Mouse (Mus musculus): Measurements from ENCODE around the gene Mpnd.

The Mpnd gene

DNA sequence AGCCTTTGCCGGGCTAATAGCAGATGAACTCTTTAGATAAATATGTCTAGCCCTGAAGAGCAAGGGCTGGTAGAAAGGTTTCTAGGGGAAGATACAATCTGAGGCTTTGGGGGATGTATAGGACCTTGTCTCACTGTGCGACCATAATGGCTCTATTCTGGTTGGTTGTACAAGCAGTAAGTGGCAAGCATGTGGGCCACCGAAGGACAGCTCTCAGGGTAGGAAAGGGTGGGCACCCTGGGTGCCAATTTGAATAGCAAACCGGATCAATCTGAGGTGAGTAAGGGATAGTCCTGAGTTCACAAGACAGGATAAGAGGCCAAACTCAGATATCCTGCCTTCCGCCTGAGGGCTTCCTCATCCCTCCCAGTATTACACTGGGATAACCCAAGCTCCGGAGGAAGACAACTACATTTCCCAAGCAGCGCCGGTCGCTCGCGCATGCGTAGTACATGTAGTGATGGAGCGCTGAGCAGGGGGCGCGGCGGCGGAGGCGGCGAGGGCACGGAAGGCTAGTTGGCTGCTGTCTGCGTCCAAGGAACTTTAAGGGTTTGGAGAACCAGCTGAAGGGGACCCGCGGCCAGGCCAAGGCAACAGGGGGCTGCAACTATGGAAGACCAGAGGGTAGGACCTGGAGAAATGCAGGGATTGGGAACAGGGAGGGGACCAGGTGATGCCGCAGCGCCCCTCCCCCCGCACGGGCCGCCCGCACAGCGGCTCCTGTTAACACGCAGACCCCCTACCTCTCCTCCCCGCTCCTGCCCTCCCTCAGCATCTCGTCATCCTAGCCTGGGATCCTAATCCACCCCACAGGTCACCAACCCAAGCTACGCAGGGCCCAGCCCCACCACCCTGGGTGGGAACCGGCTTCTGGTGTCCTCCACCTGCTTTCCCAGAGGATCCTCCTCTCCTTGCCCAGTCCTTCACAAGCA, 19.2 kb upstream of the Mpnd start, which contains the start of gene Fsd1:
Fsd1 (plus strand) TSS at position 480 of the 932 bp plus-strand sequence.
- DNase-seq (ENCODE audit: low spot score in 2 of 2), result no peak

DNA sequence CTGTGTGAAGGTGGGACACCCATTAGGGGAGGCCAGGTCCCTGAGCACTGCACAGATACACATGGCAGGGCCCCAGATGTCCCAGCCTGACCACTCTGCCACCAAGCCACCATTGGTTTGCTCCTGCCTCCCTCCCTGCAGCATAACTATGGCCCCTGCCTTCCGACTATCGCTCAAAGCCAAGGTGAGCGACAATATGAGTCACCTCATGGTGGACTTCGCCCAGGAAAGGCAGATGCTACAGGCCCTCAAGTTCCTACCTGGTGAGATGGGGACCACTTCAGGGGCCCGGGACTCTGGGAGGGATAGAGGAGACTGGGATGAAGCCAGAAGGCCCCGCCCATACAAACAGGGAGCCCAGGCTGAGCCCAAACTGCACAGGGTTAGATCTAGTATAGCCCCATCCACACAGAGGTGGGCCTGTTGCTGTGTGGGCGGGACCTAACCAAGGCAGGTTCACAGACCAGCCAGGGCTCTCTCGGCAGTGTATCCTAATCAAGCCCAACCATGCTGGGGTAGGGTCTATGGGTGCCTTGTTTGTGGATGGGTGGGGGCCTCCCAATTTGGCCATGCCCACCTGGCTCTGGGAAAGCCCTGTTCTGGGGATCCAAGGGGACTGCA, 15.1 kb upstream of the Mpnd start:
- DNase-seq (ENCODE audit: low spot score in 2 of 2), result no peak

DNA sequence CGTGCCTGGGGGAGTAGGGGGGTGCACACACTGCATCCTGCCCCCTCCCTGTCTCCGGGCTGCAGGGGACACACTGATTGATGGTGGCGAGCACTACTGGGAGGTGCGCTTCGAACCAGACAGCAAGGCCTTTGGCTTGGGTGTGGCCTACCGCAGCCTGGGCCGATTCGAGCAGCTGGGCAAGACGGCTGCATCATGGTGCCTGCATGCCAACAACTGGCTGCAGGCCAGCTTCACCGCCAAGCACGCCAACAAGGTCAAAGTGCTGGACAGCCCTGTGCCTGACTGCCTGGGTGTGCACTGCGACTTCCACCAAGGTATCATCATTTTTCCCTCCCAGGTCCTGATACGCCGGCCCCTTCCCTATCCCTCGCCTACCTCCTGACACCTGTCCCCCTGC, 9.5 kb upstream of the Mpnd start:
- DNase-seq (ENCODE audit: low spot score in 2 of 2), result no peak

DNA sequence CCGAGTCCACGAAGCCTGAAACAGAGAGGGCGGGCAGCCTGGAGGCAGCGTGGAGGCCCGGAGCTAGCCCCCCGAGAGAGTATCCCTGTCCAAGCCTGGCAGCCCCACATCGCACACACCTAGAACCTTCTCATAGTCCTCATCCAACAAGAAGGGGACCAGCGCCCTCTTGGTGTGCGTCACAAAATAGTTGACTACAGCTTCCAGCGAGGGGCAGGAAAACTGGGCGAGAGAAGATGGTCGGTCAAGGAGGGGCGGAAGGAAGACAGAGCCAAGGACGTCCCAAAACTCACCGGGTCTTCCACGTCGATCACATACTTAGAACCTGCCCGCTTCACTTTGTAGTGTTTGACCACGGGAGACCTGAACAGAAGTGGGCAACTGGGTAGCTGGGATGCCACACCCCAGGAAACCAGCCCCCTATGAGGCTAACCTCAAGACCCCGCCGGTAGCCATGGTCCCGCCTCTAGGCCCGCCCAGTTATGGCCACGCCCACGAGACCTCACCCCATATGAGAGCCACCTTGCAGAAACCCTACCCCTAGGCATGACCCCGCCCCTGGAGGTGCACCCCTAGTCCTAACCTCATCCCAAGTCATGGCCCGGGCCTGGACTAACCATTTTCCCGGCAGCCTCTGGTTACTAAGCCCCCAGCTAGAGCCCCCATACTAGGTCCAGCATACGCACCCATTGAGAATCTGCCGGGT, 5.6 kb upstream of the Mpnd start:
- DNase-seq (ENCODE audit: low spot score in 2 of 2), result no peak

DNA sequence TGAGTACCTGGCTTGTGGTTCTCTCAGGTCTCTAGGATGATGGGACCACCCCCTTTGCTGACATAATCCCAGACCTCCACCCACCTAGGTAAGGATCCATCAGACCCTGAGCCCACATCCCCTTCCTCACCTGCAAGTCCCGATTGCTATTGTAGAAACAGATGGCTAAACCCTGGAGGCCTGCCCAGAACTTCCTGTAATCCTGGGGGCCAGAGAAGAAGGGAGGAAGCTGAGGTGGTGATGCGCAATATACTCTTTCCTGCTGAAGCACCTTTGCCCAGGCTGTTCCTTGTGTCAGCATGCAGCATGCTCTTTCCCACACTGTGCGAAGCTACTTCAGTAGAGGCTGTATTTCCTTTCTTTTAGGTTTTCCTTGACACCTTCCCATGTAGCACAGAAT, 2.5 kb upstream of the Mpnd start:
- DNase-seq (ENCODE audit: low spot score in 2 of 2), result no peak

DNA sequence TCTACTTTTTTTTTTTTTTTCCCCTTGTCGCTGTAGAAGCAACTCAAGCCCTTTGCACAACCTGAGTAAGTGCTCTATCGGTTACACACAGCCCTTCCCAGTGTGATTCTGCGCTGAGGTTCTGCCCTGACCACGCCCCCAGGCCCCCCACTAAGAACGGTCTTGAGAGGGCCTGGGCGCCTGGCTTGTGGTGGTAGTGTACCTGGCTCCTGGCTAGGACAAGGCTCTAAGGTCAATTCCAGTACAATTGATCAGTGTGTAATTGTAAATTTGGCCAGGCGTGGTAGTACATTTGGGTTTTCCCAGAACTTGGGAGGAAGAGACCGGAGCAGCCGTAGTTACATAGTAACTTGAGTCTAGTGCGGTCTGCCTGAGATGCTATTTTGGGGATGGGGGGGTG, 1.4 kb downstream of the Mpnd start:
- DNase-seq (ENCODE audit: low spot score in 2 of 2), result no peak

DNA sequence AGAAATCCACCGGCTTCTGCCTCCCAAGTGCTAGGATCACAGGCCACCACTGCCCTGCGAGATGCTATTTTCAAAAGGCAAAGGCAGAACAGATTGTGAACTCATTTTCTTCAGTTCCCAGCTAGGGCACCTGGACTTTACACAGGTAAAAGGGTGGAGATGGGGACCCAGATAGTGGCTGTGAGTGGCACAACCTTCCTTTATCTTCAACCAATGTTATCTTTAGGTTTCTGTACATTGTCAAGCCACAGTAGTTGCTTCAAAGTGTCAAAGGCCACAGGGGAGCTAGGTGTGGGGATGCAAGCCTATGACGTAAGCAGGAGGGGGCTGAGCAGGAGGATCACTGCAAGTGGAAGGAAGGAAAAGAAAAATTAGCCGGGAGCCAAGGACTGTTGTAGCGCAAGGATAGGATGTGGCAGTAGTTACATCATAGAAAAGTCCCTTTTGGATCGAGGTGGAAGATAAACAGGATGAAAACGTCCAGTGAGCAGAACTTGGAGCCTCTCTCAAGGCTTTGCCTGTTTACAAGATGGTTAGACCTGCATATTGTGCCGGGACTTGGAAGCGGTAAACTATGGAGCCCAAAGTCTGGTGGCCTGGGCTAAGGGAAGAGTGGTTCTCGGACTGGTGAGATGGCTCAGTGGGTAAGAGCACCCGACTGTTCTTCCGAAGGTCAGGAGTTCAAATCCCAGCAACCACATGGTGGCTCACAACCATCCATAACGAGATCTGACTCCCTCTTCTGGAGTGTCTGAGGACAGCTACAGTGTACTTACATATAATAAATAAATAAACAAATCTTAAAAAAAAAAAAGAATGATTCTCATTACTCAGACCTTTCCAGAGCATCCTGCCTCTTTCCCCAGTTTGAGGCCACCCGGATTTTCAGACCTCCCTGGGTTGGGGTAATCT, 2.2 kb downstream of the Mpnd start:
- DNase-seq (ENCODE audit: low spot score in 2 of 2), result no peak

DNA sequence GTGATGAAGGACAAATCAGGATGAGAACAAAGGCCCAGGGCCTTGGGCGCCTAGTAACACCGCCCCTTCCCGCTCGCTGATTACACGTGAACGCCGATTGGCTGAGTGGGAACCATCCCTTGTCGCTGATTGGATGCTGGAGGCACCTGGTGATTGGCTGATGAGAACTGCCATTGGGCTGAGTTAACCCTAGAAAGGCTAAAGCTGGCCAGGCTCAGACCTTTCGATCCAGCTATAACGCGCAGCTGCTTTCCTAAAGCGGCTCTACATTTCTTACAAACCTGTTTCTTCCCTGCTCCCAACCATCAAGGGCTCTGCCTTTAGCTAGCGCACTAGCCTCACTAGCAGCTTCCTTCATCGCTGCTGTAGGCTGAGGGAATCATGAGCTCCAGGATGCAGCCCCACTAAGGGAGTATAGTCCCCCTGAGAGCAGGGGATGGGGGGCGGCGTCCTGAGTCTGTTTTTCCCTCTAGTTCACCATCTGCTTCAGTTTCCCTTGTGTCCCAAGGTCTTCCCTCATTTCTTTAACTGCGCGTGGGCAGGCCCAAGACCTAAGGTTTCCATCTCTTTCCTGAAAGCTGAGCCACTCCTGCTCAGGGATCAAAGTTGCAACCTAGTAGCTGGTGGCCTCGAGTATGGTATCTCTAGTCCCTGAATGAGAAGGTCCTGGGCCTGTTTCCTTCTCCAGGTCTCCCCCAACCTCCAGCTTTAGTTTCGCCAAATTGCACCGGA, 3.0 kb downstream of the Mpnd start:
- DNase-seq (ENCODE audit: low spot score in 2 of 2), result peak; percentile 94 to 97

DNA sequence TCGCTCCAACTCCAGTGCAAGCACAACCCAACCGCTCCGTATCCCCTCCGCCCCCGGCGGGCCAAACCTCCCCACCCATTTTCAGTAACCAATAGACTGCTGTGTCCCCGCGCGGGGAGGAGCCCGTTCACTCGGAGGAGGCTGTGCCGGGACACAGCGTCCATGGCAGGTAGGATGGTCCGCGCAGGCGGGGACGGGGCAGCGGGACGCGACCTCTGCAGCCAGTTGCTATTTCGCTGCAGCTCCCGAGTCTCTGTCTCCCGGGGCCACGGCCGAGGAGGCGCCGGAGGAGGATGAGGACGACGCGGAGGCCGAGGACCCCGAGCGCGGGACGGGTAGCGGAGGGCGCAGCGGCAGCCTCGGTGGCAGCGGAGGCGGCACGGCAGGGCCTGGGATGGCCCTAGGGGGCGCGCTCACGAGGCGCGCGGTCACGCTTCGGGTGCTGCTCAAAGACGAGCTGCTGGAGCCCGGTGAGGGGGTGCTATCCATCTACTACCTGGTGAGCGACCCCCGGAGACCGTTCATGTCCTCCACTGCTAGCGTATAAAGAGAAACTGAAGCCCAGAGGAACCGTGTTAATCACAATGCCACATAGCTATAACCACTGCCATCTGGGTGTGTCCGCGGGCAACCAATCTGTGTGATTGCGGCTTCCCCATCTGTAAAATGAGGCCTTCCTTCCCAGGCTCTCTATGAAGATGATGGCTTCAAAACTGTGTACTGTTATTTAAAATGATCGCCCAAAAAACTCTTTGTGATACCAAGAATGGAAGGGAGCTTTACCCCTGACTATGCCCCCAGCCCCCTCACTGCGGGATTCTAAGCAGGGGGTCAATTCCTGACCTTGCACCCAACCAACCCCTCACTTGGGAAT, 3.8 kb downstream of the Mpnd start:
- DNase-seq (ENCODE audit: low spot score in 2 of 2), result peak; percentile 92 to 95

DNA sequence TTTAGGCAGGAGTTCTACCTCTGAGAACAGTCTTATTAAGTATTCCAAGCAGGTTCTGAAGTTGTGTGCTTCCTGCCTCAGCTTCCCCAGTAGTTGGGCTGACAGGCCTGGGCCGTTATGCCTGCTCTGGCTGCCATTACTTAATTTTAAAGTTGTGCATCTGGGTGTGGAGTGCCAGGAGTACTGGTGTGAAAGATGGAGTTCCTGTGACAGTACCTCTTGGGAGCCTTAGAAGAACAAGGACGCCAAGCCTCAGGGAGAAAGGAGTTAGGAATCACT, 4.4 kb downstream of the Mpnd start:
- no peak for DNase-seq (ENCODE audit: low spot score in 2 of 2)

DNA sequence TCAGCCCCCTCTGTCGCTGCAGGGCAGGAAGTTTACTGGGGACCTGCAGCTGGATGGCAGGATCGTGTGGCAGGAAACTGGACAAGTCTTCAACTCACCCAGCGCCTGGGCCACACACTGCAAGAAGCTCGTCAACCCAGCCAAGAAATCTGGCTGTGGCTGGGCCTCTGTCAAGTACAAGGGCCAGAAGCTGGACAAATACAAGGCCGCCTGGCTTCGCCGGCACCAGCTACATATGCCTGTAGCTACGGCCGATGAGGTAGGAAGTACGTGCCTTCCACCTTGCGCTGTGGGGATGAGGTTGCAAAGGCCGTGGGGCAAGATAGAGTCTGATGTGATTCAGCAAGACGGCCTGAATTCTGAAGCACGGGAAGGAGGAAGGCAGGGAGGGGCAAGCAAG, 4.7 kb downstream of the Mpnd start:
- DNase-seq (ENCODE audit: low spot score in 2 of 2), result no peak

DNA sequence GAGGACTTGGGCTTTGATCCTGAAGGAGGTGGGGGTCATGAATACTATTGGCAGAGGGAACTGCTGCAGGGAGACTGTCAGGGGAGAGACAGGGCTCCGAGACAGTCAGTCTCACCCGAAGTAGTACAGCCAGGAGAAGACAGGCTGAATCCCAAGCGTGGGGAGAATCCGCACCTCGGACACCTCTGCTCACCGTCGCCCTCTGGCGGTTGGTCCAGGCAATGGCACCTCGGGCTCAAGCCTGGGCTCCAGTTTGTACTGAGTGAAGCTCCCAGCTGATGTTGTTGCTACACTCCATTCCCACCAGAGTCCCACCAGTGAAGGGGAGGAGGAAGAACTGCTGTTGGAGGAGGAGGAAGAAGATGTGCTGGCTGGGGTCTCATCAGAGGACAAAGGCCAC, 5.2 kb downstream of the Mpnd start:
- peak in 1 of 2 experiments; percentile 63 for DNase-seq (ENCODE audit: low spot score in 2 of 2)

DNA sequence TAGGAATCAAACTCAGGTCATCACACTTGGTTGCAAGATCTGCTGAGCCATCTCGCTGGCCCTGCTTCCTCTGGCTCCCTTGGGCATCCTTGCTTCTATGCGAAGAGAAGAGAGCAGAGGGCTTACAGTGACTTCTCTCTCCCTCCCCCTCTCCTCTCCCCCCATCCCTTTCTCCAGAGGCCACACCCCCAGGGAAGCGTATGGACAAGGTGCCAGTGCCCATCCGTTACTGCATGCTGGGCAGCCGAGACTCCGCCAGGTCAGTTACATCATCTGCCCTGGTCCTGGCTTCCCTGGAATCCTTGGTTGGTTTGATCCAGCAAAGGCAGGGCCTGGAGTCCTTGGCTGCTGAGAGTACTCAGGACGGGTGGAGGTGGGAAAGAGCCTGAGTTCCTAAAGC, 5.9 kb downstream of the Mpnd start:
- no peak for DNase-seq (ENCODE audit: low spot score in 2 of 2)

DNA sequence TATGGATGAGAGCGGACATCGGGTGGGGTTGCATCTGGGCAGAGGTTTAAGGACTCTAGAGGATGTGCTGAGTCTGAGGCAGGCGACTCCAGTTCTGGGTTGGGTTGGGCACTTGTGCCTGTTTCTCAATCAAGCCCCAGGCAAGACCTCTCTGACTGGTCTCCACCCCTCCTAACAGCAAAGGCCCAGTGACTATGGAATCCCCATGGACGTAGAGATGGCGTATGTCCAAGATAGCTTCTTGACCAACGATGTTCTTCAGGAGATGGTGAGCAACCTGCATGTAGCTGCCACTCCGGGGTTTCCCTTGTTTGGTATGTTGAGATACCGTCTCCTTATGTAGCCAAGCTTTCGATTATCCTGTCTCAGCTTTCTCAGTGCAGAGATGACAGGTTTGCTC, 9.8 kb downstream of the Mpnd start:
- DNase-seq (ENCODE audit: low spot score in 2 of 2), result no peak

DNA sequence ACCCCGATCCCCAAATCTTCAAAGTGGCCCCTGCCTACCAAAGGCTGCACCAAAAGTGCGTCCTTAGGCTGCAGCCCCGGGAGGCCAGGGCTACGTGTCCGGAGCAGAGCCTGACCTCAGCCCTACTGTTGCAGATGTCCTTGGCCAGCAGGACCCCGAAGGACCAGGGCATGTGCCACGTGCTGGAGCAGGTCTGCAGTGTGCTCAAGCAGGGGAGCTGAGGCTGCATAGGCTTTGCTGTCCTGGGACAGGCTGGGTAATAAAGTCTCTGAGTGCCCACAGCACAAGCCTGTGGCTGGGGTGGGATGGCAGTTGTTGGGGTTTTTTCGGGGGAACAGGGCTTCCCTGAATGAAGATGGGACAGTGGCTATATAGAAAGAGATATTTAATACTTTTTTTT, 10.9 kb downstream of the Mpnd start:
- no peak for DNase-seq (ENCODE audit: low spot score in 2 of 2)

DNA sequence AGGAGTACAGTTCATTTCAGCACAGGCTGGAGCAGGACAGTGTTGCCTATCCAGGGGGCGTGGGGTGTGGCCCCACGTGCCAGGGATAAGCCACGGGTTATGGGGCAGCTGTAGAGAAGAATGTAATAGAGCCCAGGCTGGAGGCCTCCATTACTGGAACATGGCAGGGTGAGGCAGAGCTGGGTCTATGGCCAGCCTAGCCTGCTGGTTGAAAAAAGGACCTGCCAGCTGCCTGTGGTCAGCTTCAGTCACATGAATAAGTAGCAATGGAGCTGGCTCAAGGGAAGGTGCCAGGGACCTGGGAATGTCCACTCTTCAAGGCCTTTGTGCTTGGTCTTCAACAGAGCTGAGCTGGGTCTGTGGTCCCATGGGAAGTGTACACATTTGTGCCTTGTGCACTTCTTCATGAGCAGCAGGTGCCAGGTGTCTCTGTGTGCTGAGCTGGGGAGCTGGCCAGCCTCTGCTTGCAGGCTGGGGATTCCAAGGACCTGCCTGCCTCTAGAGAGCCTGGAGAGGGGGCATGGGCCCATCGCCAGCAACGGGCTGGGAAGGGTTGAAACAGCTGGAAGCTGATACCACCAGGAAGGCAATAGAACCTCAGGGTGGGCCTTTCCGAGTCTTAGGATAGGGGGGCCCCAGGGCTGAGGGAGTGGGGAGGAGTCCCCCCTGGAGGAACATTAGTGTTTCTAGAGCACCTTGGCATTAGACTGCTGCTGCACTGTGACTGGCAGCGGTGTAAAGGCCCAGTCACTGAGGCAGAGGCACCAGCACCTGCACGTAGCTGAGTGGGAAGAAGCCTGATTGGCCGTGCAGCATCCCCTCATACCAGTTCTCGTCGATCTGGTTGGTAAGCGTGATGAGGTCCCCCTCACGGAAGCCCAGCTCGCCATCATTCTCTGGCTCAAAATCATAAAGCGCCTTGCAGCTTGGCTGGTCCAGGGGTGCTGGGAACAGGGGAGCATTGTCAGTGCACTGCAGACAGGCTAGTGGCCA, 11.6 kb downstream of the Mpnd start:
- DNase-seq (ENCODE audit: low spot score in 2 of 2), result no peak

DNA sequence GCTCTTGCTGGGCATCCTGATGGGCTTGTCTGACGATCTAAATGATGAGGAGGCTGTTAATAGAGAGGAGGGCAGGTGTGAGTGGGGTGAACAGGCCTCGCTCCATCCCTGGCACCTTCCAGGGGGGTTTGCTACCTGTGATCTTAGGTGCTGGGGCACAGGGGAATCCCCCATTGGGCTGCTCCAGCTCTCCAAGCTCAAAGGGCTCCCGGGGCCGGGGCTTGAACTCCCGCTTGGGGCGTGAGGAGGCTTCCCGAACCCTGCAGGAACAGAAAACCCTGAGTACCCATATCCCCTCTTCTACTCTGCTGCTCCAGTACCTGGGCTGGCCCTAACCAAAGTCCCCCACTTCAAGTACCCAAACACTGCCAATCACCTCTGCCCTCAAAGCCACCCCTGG, 12.3 kb downstream of the Mpnd start:
- DNase-seq (ENCODE audit: low spot score in 2 of 2), result no peak

DNA sequence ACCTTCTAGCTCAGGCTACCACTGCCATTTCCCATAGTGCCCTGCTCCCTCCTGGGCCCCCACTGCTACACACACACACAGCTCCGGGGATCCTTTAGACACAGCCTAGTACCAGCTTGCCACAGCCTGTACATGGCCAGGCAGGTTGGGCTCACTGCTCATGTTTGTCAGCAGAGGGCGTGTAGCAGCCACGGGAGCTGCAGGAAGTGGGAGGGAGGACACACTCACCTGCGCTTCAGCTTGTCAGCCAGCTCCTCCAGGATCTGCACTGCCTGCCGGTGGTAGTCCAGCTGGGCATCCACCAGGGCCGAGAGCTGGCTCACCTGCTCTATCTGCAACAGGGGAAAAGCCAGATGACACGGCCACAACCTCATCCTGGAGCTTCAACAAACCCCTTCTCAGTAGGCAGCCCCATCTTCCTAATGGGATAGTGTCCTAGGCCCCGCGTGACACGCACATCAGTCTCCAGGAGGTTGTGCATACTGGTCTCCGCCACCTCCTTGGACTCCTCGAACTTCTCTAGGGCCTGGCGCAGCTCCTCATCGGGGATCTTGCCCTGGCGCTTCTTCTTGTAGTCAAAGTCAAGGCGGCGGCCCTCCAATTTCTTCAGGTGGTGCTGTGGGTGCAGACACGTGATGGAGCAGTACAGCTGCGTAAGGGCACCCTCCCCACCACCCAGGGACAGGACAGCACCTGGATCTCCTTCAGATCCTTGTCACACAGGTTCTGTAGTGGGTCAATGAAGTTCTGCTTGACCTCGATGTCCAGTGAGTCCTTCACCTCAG, 13.0 kb downstream of the Mpnd start:
- no peak for DNase-seq (ENCODE audit: low spot score in 2 of 2)
